Mouse (Mus musculus): ENCODE measurements around the gene Psrc1.

GRCm38 (mm10) chr3:108392299-108392698 is 8.7 kb downstream of the Psrc1 start:
- TF ChIP-seq EP300 (optimal IDR thresholded peaks at IDR 0.05) (no peak), CTCF (IDR thresholded peaks at IDR 0.05; ENCODE audit: low read depth) (no peak)

Measured in stomach, postnatal 0 days (tissue).